Mouse (Mus musculus) testis, adult 2 months (tissue): ENCODE results near the gene Macf1.

ENCODE experiments used
- CTCF ChIP-seq: fragments of 200-500 bp; IDR thresholded peaks from 2 replicates; pipeline ENCODE4 v1.5.1; 2012; ENCODE audit warnings: low read depth, mild to moderate bottlenecking, inconsistent platforms, low read length, moderate library complexity; ENCODE audit not compliant: control insufficient read depth, insufficient read depth, insufficient replicate concordance
- POLR2A ChIP-seq: fragments of 200-500 bp; IDR thresholded peaks from 2 replicates; pipeline ENCODE4 v1.6.1; 2012; ENCODE audit warnings: low read depth, mild to moderate bottlenecking, inconsistent platforms, low read length, moderate library complexity; ENCODE audit not compliant: control insufficient read depth

DNA sequence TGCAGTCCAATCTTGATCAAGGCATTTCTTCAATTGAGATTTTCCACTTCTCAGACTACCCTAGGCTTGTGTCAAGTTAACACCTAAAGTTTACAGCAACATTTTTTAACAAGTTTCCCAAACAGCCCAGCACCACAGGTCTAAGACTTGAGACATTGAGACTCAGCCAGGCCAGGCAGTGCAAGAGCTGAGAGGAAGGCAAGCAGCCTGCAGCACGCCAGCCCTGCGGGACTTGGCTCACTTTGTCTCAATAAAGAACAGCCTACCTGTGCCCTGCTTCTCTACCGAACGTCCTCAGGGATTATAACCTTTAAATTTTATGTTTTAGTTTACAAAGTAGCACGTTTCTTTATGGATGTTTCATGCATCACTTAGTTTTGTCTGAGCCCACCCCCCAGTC, 92.1 kb downstream of the Macf1 start:
- TF ChIP-seq CTCF (no peak), POLR2A (no peak)
